Mouse (Mus musculus) heart, embryonic 13.5 days (tissue): ENCODE measurements around the gene Olfr282. TPM values are rescaled to one million over a fixed set of nuclear protein-coding genes. Genes with fewer than 3 reads are reported as not detected.
"Not testable (repeated sequence)": the region's sequence is repeated elsewhere in the genome, so short reads cannot be mapped to it uniquely, and the experiment has no call there.

Source experiments
- ATAC-seq: fragments of 200-750 bp; cut with Nextera tagmentation; 2 replicates; pipeline ENCODE4 v1.8.0; 2017; ENCODE audit warnings: moderate TSS enrichment; ENCODE audit not compliant: insufficient number of reproducible peaks, low FRiP score, low TSS enrichment; ENCODE audit errors: extremely low read depth
- H3K27ac ChIP-seq: fragments of 300-500 bp; sonication (generic); replicated peaks from 2 replicates; pipeline ENCODE4 v1.5.1; 2015; ENCODE audit warnings: moderate library complexity, mild to moderate bottlenecking, inconsistent platforms
- H3K27me3 ChIP-seq: fragments of 300-500 bp; sonication (generic); replicated peaks from 2 replicates; pipeline ENCODE4 v1.6.1; 2015; ENCODE audit warnings: mild to moderate bottlenecking, inconsistent platforms
- H3K36me3 ChIP-seq: fragments of 300-500 bp; sonication (generic); 2 replicates; pipeline ENCODE4 v1.6.1; 2015; ENCODE audit warnings: mild to moderate bottlenecking, inconsistent platforms
- H3K4me1 ChIP-seq: fragments of 300-500 bp; sonication (generic); 2 replicates; pipeline ENCODE4 v1.6.1; 2015; ENCODE audit warnings: inconsistent platforms
- H3K4me2 ChIP-seq: fragments of 300-500 bp; sonication (generic); 2 replicates; pipeline ENCODE4 v1.6.1; 2015; ENCODE audit warnings: inconsistent platforms, mild to moderate bottlenecking, moderate library complexity
- H3K4me3 ChIP-seq: fragments of 300-500 bp; sonication (generic); 2 replicates; pipeline ENCODE4 v1.5.1; 2015; ENCODE audit warnings: moderate library complexity, mild to moderate bottlenecking, inconsistent platforms
- H3K9ac ChIP-seq: fragments of 300-500 bp; sonication (generic); 2 replicates; pipeline ENCODE4 v1.6.1; 2015; ENCODE audit warnings: inconsistent platforms, mild to moderate bottlenecking, moderate library complexity
- H3K9me3 ChIP-seq: fragments of 300-500 bp; sonication (generic); 2 replicates; pipeline ENCODE4 v1.6.1; 2016; ENCODE audit warnings: inconsistent platforms
- WGBS: fragments of 180-500 bp; shearing (Covaris S2); methylation state at CpG from one replicate; pipeline ENCODE4 v1.1.7; 2015; ENCODE audit warnings: mixed read lengths; 5-methylcytosine and 5-hydroxymethylcytosine counted together
- polyA plus RNA-seq: library from polyadenylated mRNA; unstranded; fragments of >200 nt; fragmentation: Nextera tagmentation; extraction: Ambion mirVana; gene quantifications from 2 replicates; pipeline ENCODE4 v1.2.1, GENCODE M21; 2015

The Olfr282 gene
- polyA plus RNA-seq, 1 experiment from 2014 or later = not detected

GRCm38 (mm10) chr15:98417285-98417684, 13.7 kb upstream of the Olfr282 start:
- WGBS = 50% methylated on average over 2 of the region's 3 CpGs
- ATAC-seq, H3K9me3 ChIP-seq, H3K9ac ChIP-seq, H3K4me3 ChIP-seq, H3K27ac ChIP-seq, H3K4me1 ChIP-seq, H3K27me3 ChIP-seq, H3K36me3 ChIP-seq, H3K4me2 ChIP-seq: not testable (repeated sequence)

GRCm38 (mm10) chr15:98418096-98418495, 12.9 kb upstream of the Olfr282 start:
- Histone ChIP-seq H3K4me3 (no peak overlapping the region), H3K27me3 (no peaks in the 10 kb centered on the region; the same call in 1 of the 2 replicates), H3K9me3 (no peaks in the 10 kb centered on the region), H3K9ac (no peak overlapping the region), H3K36me3 (no peaks in the 10 kb centered on the region), H3K4me1 (no peaks in the 10 kb centered on the region), H3K27ac (no peak overlapping the region), H3K4me2 (no peak overlapping the region)
- ATAC-seq = no peak
- 65% methylated on average over 7 of the region's 7 CpGs for WGBS

GRCm38 (mm10) chr15:98420897-98421296, 10.1 kb upstream of the Olfr282 start:
- ATAC-seq = no peak
- H3K27me3 ChIP-seq = no peaks in the 10 kb centered on the region; the same call in 1 of the 2 replicates
- H3K4me2 ChIP-seq = no peak overlapping the region
- H3K36me3 ChIP-seq = no peaks in the 10 kb centered on the region
- H3K9me3 ChIP-seq = no peaks in the 10 kb centered on the region
- H3K27ac ChIP-seq = no peak overlapping the region
- H3K9ac ChIP-seq = no peak overlapping the region
- H3K4me3 ChIP-seq = no peak overlapping the region
- 46% methylated on average over 4 of the region's 4 CpGs for WGBS
- H3K4me1 ChIP-seq = no peaks in the 10 kb centered on the region

- Histone ChIP-seq H3K9me3 (no peaks in the 10 kb centered on the region), H3K4me1 (no peaks in the 10 kb centered on the region), H3K4me3 (no peak overlapping the region), H3K4me2 (no peak overlapping the region), H3K9ac (no peak overlapping the region), H3K36me3 (no peaks in the 10 kb centered on the region), H3K27ac (no peak overlapping the region), H3K27me3 (no peaks in the 10 kb centered on the region; the same call in 1 of the 2 replicates)
- 72% methylated on average over 14 of the region's 14 CpGs for WGBS
- no peak for ATAC-seq
Observed at GRCm38 (mm10) chr15:98424326-98424725, 6.7 kb upstream of the Olfr282 start.

- no peaks in the 10 kb centered on the region; the same call in 1 of the 2 replicates for H3K27me3 ChIP-seq
- WGBS = 58% methylated on average over 6 of the region's 6 CpGs
- no peaks in the 10 kb centered on the region for H3K9me3 ChIP-seq
Observed at GRCm38 (mm10) chr15:98424753-98425152, 6.3 kb upstream of the Olfr282 start.

GRCm38 (mm10) chr15:98425188-98425587, 5.8 kb upstream of the Olfr282 start:
- WGBS = 81% methylated on average over 7 of the region's 7 CpGs
- no peak for ATAC-seq
- no peaks in the 10 kb centered on the region for H3K36me3 ChIP-seq
- H3K9me3 ChIP-seq = no peaks in the 10 kb centered on the region
- no peak overlapping the region for H3K4me2 ChIP-seq
- H3K27me3 ChIP-seq = no peaks in the 10 kb centered on the region
- H3K9ac ChIP-seq = no peak overlapping the region
- H3K27ac ChIP-seq = no peak overlapping the region
- H3K4me1 ChIP-seq = no peaks in the 10 kb centered on the region
- H3K4me3 ChIP-seq = no peak overlapping the region

More at GRCm38 (mm10) chr15:98424753-98425152, 6.3 kb upstream of the Olfr282 start:
- Histone ChIP-seq H3K4me3 (no peak overlapping the region), H3K9ac (no peak overlapping the region), H3K27ac (no peak overlapping the region), H3K4me2 (no peak overlapping the region), H3K36me3 (no peaks in the 10 kb centered on the region), H3K4me1 (no peaks in the 10 kb centered on the region)
- no peak for ATAC-seq

- no peak overlapping the region for H3K4me2 ChIP-seq
- H3K4me3 ChIP-seq = no peak overlapping the region
- H3K36me3 ChIP-seq = no peaks in the 10 kb centered on the region
- no peaks in the 10 kb centered on the region for H3K27me3 ChIP-seq
- no peak for ATAC-seq
- WGBS = 60% methylated on average over 3 of the region's 3 CpGs
- no peaks in the 10 kb centered on the region for H3K9me3 ChIP-seq
- H3K9ac ChIP-seq = no peak overlapping the region
- no peaks in the 10 kb centered on the region for H3K4me1 ChIP-seq
- H3K27ac ChIP-seq = no peak overlapping the region
Observed at GRCm38 (mm10) chr15:98444561-98444960, 13.5 kb downstream of the Olfr282 start.

- Histone ChIP-seq H3K9me3 (no peaks in the 10 kb centered on the region), H3K27ac (no peak overlapping the region), H3K9ac (no peak overlapping the region), H3K4me2 (no peak overlapping the region), H3K36me3 (no peaks in the 10 kb centered on the region), H3K27me3 (peaks cover 5% of the 10 kb centered on the region; the same call in 1 of the 2 replicates), H3K4me3 (no peak overlapping the region), H3K4me1 (no peaks in the 10 kb centered on the region)
- WGBS = 47% methylated on average over 4 of the region's 4 CpGs
- no peak for ATAC-seq
Observed at GRCm38 (mm10) chr15:98448521-98448920, 17.5 kb downstream of the Olfr282 start.

GRCm38 (mm10) chr15:98452288-98452687, 21.3 kb downstream of the Olfr282 start, which contains the start of gene Olfr281:
Gene Olfr281 (plus strand): TSS chr15:98452588.
- 84% methylated on average over 7 of the region's 7 CpGs for WGBS

GRCm38 (mm10) chr15:98469596-98469995, 38.6 kb downstream of the Olfr282 start, which contains the start of gene OR5BS1P:
Gene OR5BS1P (plus strand): TSS chr15:98469896.
- Histone ChIP-seq H3K36me3 (no peaks in the 10 kb centered on the region), H3K9me3 (0 out of 2 replicates have a peak, but pooled peaks cover 9% of the 10 kb centered on the region), H3K4me3 (no peak within 1 kb of the TSS), H3K9ac (no peak within 1 kb of the TSS), H3K27ac (no peak within 1 kb of the TSS), H3K4me1 (no peaks in the 10 kb centered on the region), H3K27me3 (peaks cover 19% of the 10 kb centered on the region), H3K4me2 (no peak within 1 kb of the TSS)
- 79% methylated on average over 4 of the region's 4 CpGs for WGBS
- ATAC-seq = no peak

More at GRCm38 (mm10) chr15:98452288-98452687, 21.3 kb downstream of the Olfr282 start, which contains the start of gene Olfr281:
- Histone ChIP-seq H3K4me3 (no peak within 1 kb of the TSS), H3K4me1 (no peaks in the 10 kb centered on the region), H3K27me3 (peaks cover 5% of the 10 kb centered on the region; the same call in 1 of the 2 replicates), H3K9me3 (no peaks in the 10 kb centered on the region), H3K36me3 (no peaks in the 10 kb centered on the region), H3K4me2 (no peak within 1 kb of the TSS), H3K27ac (no peak within 1 kb of the TSS), H3K9ac (no peak within 1 kb of the TSS)
- ATAC-seq = no peak

GRCm38 (mm10) chr15:98471539-98471938, 40.5 kb downstream of the Olfr282 start:
- Histone ChIP-seq H3K4me3 (no peak overlapping the region), H3K9ac (no peak overlapping the region), H3K9me3 (0 out of 2 replicates have a peak, but pooled peaks cover 9% of the 10 kb centered on the region), H3K4me2 (no peak overlapping the region), H3K27ac (no peak overlapping the region), H3K36me3 (no peaks in the 10 kb centered on the region), H3K27me3 (peaks cover 15% of the 10 kb centered on the region), H3K4me1 (no peaks in the 10 kb centered on the region)
- 82% methylated on average over 13 of the region's 13 CpGs for WGBS
- no peak for ATAC-seq

- Histone ChIP-seq H3K9ac (no peak overlapping the region), H3K4me2 (no peak overlapping the region), H3K27ac (no peak overlapping the region), H3K27me3 (peaks cover 15% of the 10 kb centered on the region), H3K9me3 (no peaks in the 10 kb centered on the region), H3K36me3 (no peaks in the 10 kb centered on the region), H3K4me3 (no peak overlapping the region), H3K4me1 (no peaks in the 10 kb centered on the region)
- 77% methylated on average over 10 of the region's 10 CpGs for WGBS
- ATAC-seq = no peak
Observed at GRCm38 (mm10) chr15:98474958-98475357, 43.9 kb downstream of the Olfr282 start.
